Mouse (Mus musculus) ovary, adult 10 weeks (tissue): ENCODE data around the gene Ube3b. TPM values are rescaled to one million over a fixed set of nuclear protein-coding genes. Genes with fewer than 3 reads are reported as not detected.

ENCODE experiments used
- polyA plus RNA-seq: library from polyadenylated mRNA; stranded (reverse); fragments of 350-450 nt; fragmentation: Illumina TruSeq; extraction: RNeasy Lipid Tissue Mini Kit (QIAGEN cat#74804); gene quantifications from one replicate; pipeline ENCODE4 v1.2.3, GENCODE M21; 2014

The Ube3b gene
- 4.0 TPM for polyA plus RNA-seq

GRCm38 (mm10) chr5:114380209-114381012, at the start of gene Ube3b, which contains the start of gene Kctd10:
TSS of gene Ube3b (plus strand) at chr5:114380607.
TSS of gene Kctd10 (minus strand) at chr5:114380508.

DNA sequence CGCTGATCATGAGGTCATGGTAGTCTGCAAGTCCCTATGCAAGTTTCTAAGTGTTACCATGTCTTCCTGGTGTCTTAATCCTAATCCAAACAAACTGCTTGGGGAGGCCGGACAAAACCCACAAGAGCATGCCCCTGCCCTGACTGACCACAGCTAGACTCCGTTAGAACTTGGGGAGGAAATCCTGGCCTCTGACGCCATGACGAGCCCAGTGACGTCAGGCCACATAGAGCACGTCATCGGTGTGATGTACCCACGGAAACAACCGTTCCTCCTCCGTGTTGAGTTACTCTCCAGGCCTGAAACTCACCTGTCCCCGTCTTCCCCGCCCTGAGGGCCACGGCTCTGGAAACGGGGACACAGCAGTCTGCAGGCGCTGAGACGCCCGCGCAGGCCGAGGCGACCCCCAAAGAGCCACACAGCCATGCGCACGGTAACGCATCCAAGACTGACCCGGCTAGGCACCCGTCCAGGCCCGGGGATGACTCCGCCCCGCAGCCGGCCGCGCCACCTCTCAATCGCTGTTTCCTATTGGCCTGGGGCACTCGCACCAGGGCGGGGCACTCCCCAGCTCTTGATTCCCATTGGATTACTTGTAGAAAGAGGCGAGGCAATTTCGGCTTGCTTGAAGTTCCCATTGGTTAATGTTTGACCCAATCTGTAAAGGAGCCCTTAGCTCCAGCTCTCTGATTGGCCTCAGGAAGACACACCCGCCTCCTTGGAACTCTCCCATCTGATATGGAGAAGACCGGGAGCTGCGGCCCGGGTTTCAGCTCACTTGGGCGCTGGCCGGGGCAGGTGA, 63.4 kb downstream of the Ube3b start, which contains the start of the genes Mmab and Mvk:
Gene Mmab (minus strand): TSS at position 495 of the 802 bp plus-strand sequence.
Gene Mvk (plus strand): TSS at position 704 of the 802 bp plus-strand sequence.

Other genes starting within 250 kb of the Ube3b start
- gene Acacb, start 234.1 kb upstream of the Ube3b start, polyA plus RNA-seq, result 1.4 TPM
- gene Foxn4, start 106.8 kb upstream of the Ube3b start, polyA plus RNA-seq, result not detected
- gene Myo1h, start 91.4 kb upstream of the Ube3b start, polyA plus RNA-seq, result 0.37 TPM
- 53.8 TPM for gene Kctd10, start 99 bp upstream of the Ube3b start, polyA plus RNA-seq
- 5.0 TPM for gene Mmab, start 63.5 kb downstream of the Ube3b start, polyA plus RNA-seq
- 0.17 TPM for gene Mvk, start 63.7 kb downstream of the Ube3b start, polyA plus RNA-seq
- gene Fam222a, start 187.4 kb downstream of the Ube3b start, polyA plus RNA-seq, result 3.7 TPM